Mouse (Mus musculus) kidney, embryonic 16.5 days (tissue): Measurements from ENCODE around the gene Mmp7. TPM values are rescaled to one million over a fixed set of nuclear protein-coding genes. Genes with fewer than 3 reads are reported as not detected.

Experiments
- ATAC-seq: fragments of 200-750 bp; cut with Nextera tagmentation; 2 replicates; pipeline ENCODE4 v1.8.0; 2017; ENCODE audit warnings: moderate TSS enrichment; ENCODE audit not compliant: low FRiP score, low TSS enrichment
- H3K27ac ChIP-seq: fragments of 300-500 bp; sonication (generic); 2 replicates; pipeline ENCODE4 v1.5.1; 2014; ENCODE audit warnings: low read length
- H3K27me3 ChIP-seq: fragments of 300-500 bp; sonication (generic); 2 replicates; pipeline ENCODE4 v1.6.1; 2014; ENCODE audit warnings: low read length, control low read depth, mixed read lengths; ENCODE audit not compliant: insufficient read depth
- H3K36me3 ChIP-seq: fragments of 300-500 bp; sonication (generic); 2 replicates; pipeline ENCODE4 v1.6.1; 2014; ENCODE audit warnings: low read length, control low read depth, mixed read lengths; ENCODE audit not compliant: insufficient read depth
- H3K4me1 ChIP-seq: fragments of 300-500 bp; sonication (generic); 2 replicates; pipeline ENCODE4 v1.6.1; 2014; ENCODE audit warnings: low read length, control low read depth, mixed read lengths; ENCODE audit not compliant: insufficient read depth
- H3K4me2 ChIP-seq: fragments of 300-500 bp; sonication (generic); replicated peaks from 2 replicates; pipeline ENCODE4 v1.6.1; 2014; ENCODE audit warnings: low read depth, low read length
- H3K4me3 ChIP-seq: fragments of 300-500 bp; sonication (generic); 2 replicates; pipeline ENCODE4 v1.5.1; 2014; ENCODE audit warnings: mild to moderate bottlenecking, low read length
- H3K9ac ChIP-seq: fragments of 300-500 bp; sonication (generic); replicated peaks from 2 replicates; pipeline ENCODE4 v1.6.1; 2014; ENCODE audit warnings: low read length
- H3K9me3 ChIP-seq: fragments of 300-500 bp; sonication (generic); 2 replicates; pipeline ENCODE4 v1.6.1; 2016; ENCODE audit warnings: low read length, control low read depth
- WGBS: fragments of 180-500 bp; shearing (Covaris S2); extraction: QIAGEN DNeasy Blood & Tissue Kit; methylation state at CpG from one replicate; pipeline ENCODE4 v1.1.7; 2014; 5-methylcytosine and 5-hydroxymethylcytosine counted together
- polyA plus RNA-seq: library from polyadenylated mRNA; unstranded; fragments of >200 nt; fragmentation: Nextera tagmentation; extraction: Ambion mirVana; gene quantifications from 2 replicates; pipeline ENCODE4 v1.2.1, GENCODE M21; 2015

Mmp7 gene
- polyA plus RNA-seq, 1 experiment from 2014 or later = not detected

DNA sequence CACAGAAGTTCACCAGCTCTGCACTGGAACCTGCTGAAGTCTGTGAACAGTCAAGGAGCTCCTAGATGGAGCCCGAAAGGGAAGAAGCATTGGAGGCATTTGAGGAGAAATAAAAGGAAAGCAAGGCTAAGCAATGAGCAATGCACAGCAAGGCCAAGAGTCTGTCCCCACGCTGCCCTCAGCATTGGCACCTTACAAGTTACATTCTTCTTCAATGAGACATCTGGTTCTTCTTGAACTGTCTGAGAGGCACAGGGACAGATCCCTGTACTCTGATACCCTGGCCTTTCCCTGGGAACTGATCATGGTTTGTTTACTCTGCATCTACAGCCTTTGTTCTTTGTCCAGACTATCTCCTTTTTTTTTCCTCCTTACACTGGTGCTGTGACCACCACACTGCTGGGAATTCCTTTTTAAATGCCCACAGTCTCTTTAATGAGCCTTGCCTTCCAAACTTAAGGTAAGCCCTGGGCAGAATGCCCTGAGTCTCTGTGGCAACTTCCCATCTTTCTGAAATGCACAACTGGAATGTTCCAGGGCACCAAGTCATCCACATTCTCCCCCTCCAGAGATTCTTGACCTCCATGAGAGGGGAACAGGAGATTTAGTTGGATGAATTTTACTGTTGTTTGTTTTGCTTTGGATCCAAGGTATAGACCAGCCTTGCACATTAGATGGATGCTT is 13.6 kb upstream of the Mmp7 start:
- Histone ChIP-seq H3K4me3 (no peak overlapping the region), H3K4me1 (no peaks in the 10 kb centered on the region), H3K27me3 (no peaks in the 10 kb centered on the region), H3K9me3 (no peaks in the 10 kb centered on the region), H3K4me2 (no peak overlapping the region), H3K36me3 (no peaks in the 10 kb centered on the region), H3K9ac (no peak overlapping the region), H3K27ac (no peak overlapping the region)
- no peak for ATAC-seq
- WGBS = 77% methylated on average over 2 of the region's 2 CpGs

DNA sequence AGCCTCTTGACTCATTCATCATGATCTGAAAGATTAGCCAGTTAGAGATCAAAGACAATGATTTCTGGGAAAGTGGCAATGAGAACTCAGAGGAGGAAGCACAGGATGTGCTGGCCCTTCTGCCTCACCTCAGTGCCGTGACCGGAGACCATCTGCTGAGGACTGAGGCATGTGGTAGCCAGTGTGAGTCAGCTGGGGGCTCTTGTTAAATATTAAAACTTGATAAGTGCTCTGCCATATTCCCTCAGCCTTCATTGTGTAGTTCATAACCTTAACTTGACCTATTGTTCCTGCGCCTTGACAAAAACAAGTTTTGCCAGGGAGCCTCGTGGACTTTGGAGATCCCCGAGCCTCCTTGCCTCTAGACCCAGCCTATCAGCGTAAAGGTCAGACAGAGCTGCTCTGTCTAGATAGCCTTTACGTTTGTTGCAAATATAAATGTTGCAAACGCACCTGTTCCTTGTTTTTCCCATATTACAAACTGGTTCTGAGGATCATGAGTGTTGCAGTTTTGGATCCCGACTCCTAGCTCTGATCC is 9.7 kb upstream of the Mmp7 start:
- H3K36me3 ChIP-seq = no peaks in the 10 kb centered on the region
- H3K9ac ChIP-seq = no peak overlapping the region
- no peaks in the 10 kb centered on the region for H3K4me1 ChIP-seq
- no peak overlapping the region for H3K4me2 ChIP-seq
- 0 out of 2 replicates have a peak, but pooled peaks have one; percentile 51 for ATAC-seq
- H3K27ac ChIP-seq = no peak overlapping the region
- H3K27me3 ChIP-seq = no peaks in the 10 kb centered on the region
- no peaks in the 10 kb centered on the region for H3K9me3 ChIP-seq
- H3K4me3 ChIP-seq = no peak overlapping the region
- WGBS = 79% methylated on average over 9 of the region's 9 CpGs

DNA sequence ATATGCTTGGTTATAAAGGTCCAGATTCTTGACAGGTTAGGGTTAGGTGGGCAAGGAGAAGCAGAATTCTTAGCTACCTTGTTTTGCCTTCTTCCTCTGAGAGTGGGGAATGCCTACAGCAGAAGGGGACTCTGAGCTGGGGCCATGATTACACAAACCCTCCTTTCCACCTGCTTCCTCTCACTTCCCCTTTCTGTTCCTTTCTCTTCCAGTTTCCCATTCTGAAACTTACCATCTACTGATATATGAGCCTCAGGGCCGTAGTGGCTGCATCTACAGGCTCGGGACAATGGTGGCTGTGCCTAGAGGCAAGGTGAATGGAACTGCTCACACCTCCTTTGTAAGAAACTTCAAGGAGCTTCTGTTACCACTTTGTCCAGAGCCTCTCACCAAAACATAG is 5.9 kb upstream of the Mmp7 start:
- H3K9ac ChIP-seq = no peak overlapping the region
- no peak overlapping the region for H3K4me3 ChIP-seq
- 73% methylated on average over 2 of the region's 2 CpGs for WGBS
- no peak overlapping the region for H3K4me2 ChIP-seq
- no peaks in the 10 kb centered on the region for H3K36me3 ChIP-seq
- H3K27ac ChIP-seq = no peak overlapping the region
- ATAC-seq = no peak
- H3K27me3 ChIP-seq = no peaks in the 10 kb centered on the region
- H3K4me1 ChIP-seq = no peaks in the 10 kb centered on the region
- H3K9me3 ChIP-seq = no peaks in the 10 kb centered on the region

DNA sequence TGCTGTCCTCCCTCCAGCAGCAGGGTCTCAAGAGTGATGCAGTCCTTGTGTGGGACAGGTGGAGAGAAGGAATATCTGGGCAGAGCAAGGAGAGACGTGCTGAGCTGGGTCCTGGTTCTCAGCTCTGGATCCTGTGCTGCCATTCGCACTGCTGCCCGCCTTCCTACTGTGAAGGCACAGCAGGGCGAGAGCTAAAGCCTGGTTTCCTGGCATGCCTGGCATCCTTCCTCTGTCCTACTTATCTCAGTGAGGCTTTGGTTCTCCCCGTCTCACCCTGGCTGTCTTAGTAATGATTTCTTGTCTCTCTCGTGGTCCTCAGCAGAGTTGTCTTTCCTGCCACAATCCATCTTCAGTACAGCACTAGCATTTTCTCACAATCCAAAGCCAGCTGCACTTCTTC is 2.1 kb upstream of the Mmp7 start:
- H3K4me1 ChIP-seq = no peaks in the 10 kb centered on the region
- no peaks in the 10 kb centered on the region for H3K9me3 ChIP-seq
- H3K27me3 ChIP-seq = no peaks in the 10 kb centered on the region
- no peak overlapping the region for H3K4me3 ChIP-seq
- H3K36me3 ChIP-seq = no peaks in the 10 kb centered on the region
- no peak overlapping the region for H3K27ac ChIP-seq
- WGBS = 58% methylated on average over 6 of the region's 6 CpGs
- no peak overlapping the region for H3K4me2 ChIP-seq
- no peak for ATAC-seq
- H3K9ac ChIP-seq = no peak overlapping the region

DNA sequence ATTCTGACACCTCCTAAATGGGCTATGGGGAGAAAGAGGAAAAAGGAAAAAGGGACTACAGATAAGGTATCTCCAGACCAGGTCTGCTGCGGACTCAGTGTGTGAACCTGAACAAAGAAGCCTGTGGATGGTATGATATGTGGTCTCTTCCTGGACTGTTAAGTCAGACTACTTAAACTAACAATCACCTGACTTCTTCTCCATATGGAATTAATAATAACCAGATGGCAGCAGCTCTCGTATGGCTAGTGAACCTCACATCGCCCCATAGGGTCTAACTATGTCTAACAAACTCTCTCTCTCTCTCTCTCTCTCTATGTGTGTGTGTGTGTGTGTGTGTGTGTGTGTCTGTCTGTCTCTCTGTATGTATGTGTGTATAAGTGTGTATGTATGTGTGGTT is 2.1 kb downstream of the Mmp7 start:
- no peak overlapping the region for H3K4me2 ChIP-seq
- WGBS = 80% methylated on average over 3 of the region's 3 CpGs

DNA sequence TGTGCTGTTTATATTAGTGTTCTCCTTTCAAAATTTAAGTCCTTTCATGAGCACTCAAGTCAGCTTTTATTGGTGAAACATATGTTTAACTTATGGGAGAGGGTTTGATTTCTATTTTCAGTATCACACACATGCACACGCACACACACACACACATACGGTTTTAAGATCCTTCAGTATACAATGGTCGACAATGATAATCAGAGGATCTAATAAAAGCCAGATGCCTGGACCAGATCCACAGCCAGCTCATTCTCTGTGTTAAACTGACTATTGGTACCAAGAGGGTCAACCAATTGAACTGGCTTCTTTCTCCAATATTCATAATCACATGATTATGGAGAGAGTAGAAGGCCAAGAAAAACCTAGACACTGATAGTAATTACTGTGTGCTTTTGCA is 3.8 kb downstream of the Mmp7 start:
- WGBS = 90% methylated on average over 3 of the region's 3 CpGs
- Histone ChIP-seq H3K27me3 (no peaks in the 10 kb centered on the region), H3K9ac (no peak overlapping the region), H3K4me1 (no peaks in the 10 kb centered on the region), H3K4me2 (no peak overlapping the region), H3K4me3 (no peak overlapping the region), H3K36me3 (no peaks in the 10 kb centered on the region), H3K27ac (no peak overlapping the region), H3K9me3 (peaks cover 4% of the 10 kb centered on the region; the same call in 1 of the 2 replicates)
- ATAC-seq = no peak

More for the DNA sequence above, 2.1 kb downstream of the Mmp7 start:
- Histone ChIP-seq H3K4me1 (no peaks in the 10 kb centered on the region), H3K27ac (no peak overlapping the region), H3K9me3 (peaks cover 4% of the 10 kb centered on the region; the same call in 1 of the 2 replicates), H3K27me3 (no peaks in the 10 kb centered on the region), H3K4me3 (no peak overlapping the region), H3K36me3 (no peaks in the 10 kb centered on the region), H3K9ac (no peak overlapping the region)
- ATAC-seq = no peak

DNA sequence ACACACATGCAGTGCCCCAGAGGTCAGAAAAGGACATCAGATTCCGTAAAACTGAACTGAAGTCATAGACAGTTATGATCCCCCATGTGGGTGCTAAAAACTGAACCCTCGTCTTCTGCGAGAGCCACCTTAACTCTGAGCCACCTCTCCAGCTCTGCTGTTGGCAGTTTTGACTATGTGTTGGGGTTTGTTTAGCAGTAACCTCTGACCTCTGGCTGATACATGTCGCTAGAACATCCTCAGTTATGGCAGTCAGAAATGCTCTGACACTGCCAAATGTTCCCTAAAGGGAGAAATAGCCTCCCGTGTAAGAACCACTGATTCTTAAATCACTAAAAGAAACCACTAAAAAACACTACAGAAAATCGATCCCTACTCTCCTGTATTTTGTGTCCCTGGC is 16.8 kb downstream of the Mmp7 start:
- H3K9me3 ChIP-seq = no peaks in the 10 kb centered on the region
- H3K9ac ChIP-seq = no peak overlapping the region
- 62% methylated on average over 6 of the region's 6 CpGs for WGBS
- no peak overlapping the region for H3K27ac ChIP-seq
- ATAC-seq = no peak
- no peaks in the 10 kb centered on the region for H3K36me3 ChIP-seq
- no peak overlapping the region for H3K4me3 ChIP-seq
- H3K4me2 ChIP-seq = no peak overlapping the region
- no peaks in the 10 kb centered on the region for H3K27me3 ChIP-seq
- no peaks in the 10 kb centered on the region for H3K4me1 ChIP-seq

DNA sequence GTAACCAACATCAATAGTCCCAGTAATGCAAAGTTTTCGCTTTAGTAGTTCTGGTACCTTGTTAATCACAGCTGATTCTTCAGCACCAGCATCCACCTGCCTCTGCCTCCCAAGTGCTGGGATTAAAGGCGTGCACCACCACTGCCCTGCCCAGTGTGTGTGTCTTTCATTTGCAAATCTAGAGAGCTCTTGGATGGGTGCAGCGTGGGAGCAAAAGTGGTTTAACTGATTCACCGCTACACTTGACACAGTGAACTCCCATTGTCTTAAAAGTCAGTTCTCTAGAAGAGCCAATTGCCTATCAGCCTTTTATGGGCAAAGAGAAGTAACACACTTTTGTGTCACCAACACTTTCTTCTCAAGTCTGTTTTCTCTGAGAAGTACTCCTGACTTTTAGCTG is 19.3 kb downstream of the Mmp7 start:
- Histone ChIP-seq H3K4me2 (no peak overlapping the region), H3K4me3 (no peak overlapping the region), H3K36me3 (no peaks in the 10 kb centered on the region), H3K27ac (no peak overlapping the region), H3K9ac (no peak overlapping the region), H3K27me3 (no peaks in the 10 kb centered on the region), H3K4me1 (no peaks in the 10 kb centered on the region), H3K9me3 (no peaks in the 10 kb centered on the region)
- ATAC-seq = no peak
- WGBS = 78% methylated on average over 4 of the region's 4 CpGs

DNA sequence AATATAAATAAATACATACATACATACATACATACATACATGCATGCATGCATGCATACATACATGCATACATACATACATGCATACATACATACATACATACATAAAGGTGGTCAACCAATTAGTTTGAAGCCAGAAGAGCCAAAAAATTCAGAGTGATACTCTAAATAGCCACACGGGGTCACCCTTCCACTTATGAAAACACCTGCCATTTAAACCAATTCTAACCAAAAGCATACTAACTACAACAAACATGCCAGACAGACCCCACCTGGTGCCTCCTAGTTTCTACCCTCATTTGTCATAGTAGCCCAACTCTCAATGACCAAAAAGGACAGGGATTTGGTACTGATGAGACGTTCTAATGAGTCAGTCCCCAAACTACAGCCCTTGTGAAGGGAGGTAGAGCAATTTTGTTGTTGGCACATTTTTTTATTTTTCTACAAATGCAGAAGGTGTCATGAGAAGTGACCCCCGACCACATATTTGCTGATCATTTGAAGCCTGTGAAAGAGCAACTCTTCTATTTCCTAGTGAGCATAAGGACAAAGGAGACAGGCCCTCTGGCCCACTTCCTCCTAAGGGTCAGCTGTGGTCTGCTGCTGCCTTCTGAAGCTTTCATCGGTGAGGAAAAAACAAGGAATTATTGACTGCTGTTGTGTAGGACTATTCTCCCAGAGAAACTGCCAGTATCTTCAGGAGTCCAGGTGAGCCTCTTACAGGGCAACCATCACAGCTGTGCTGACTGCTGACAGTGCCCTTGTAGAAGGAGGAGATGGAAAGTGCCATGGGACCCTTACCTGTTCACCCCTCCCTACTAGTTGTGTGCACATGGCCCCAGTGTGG is 22.4 kb downstream of the Mmp7 start:
- peak; percentile 51; the same call in 1 of the 2 replicates for ATAC-seq

DNA sequence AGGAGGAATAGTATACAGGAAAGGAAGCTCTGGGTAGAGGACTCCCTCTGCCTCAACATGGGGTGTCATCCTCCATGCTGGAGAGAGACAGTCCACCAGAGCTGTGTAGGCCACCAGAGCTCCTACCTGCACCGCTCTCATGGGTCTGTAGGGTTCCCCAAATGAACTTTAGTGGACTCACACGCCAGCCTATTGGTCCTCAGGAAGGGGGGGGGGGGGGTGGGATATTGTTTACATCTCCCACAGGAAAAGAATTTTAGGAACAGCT is 23.0 kb downstream of the Mmp7 start:
- Histone ChIP-seq H3K4me3 (no peak overlapping the region), H3K9me3 (no peaks in the 10 kb centered on the region), H3K27ac (no peak overlapping the region), H3K9ac (no peak overlapping the region), H3K4me1 (no peaks in the 10 kb centered on the region), H3K4me2 (no peak overlapping the region), H3K27me3 (no peaks in the 10 kb centered on the region), H3K36me3 (no peaks in the 10 kb centered on the region)
- ATAC-seq = peak; percentile 51; the same call in 1 of the 2 replicates
- WGBS = 79% methylated on average over 2 of the region's 2 CpGs

More for the DNA sequence above, 22.4 kb downstream of the Mmp7 start:
- H3K9me3 ChIP-seq = no peaks in the 10 kb centered on the region
- no peak overlapping the region for H3K9ac ChIP-seq
- H3K4me1 ChIP-seq = no peaks in the 10 kb centered on the region
- H3K36me3 ChIP-seq = no peaks in the 10 kb centered on the region
- H3K4me3 ChIP-seq = no peak overlapping the region
- H3K27ac ChIP-seq = no peak overlapping the region
- H3K27me3 ChIP-seq = no peaks in the 10 kb centered on the region
- H3K4me2 ChIP-seq = no peak overlapping the region
- 42% methylated on average over 4 of the region's 4 CpGs for WGBS
